Mouse (Mus musculus) liver, adult (tissue): ENCODE results near the gene Olfr1257.

Experiments used
- GATA4 ChIP-seq: IDR thresholded peaks from 2 replicates; pipeline ENCODE4 v1.6.1; 2014; ENCODE audit warnings: mild to moderate bottlenecking, low read length; ENCODE audit not compliant: insufficient replicate concordance

The Olfr1257 gene

GRCm38 (mm10) chr2:89878137-89878536, at the start of gene Olfr1257:
Gene Olfr1257 (plus strand): TSS chr2:89878437.
- no peak for TF ChIP-seq GATA4

- no peak for TF ChIP-seq GATA4
Measured at GRCm38 (mm10) chr2:89841455-89841854, 36.8 kb upstream of the Olfr1257 start, which contains the start of gene Olfr1256. Gene Olfr1256 (minus strand): TSS chr2:89841555.

- no peak for TF ChIP-seq GATA4
Measured at GRCm38 (mm10) chr2:89848105-89848504, 30.1 kb upstream of the Olfr1257 start, which contains the start of gene Olfr48. Gene Olfr48 (minus strand): TSS chr2:89848205.

- TF ChIP-seq GATA4 = no peak
Measured at GRCm38 (mm10) chr2:89849230-89849629, 29.0 kb upstream of the Olfr1257 start.

GRCm38 (mm10) chr2:89927009-89927408, 48.8 kb downstream of the Olfr1257 start, which contains the start of gene Olfr1258:
Gene Olfr1258 (plus strand): TSS chr2:89927309.
- TF ChIP-seq GATA4 = no peak
